Mouse (Mus musculus): Measurements from ENCODE around the gene A430078G23Rik. TPM values are rescaled to one million over a fixed set of nuclear protein-coding genes. Genes with fewer than 3 reads are reported as not detected.
A peak's percentile ranks its signal among the peaks of the same experiment; 100 is the strongest.

The A430078G23Rik gene
- total and polyA plus RNA-seq, 3 experiments, result 2.8 to 3.8 TPM; not detected in 1

DNA sequence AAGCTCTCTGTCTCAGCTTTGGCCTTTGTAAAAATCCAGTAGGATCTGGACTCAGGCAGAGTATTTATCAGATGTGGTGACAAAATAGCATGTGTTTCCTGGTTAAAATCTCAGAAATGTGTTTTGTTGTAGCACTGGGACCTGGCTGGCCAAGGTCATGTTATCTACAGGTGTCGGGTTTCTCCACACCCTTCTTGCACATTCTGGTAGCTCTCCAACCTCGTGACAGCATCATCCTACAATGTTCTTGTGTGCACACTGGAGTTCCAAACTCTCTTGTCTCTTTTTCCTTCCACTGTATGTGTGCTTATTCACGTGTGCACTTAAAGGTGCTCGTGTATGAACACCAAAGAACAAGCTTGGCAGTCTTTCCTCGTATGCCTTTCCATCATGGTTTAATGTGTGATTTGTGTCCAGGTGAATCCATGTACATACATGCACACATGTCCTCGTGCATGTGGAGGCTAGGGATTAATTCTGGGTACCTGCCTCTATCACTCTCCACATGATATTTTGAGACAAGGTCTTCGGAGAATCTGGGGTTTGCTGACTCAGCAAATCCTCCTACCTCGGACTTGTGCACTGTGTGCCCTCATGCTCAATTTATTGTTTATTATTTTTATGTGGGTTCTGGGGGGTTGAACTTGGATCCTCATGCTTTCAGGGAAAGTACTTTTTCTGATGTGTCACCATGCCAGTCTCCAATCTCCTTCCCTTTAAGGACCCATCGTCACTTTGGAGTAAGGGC, 35.5 kb downstream of the A430078G23Rik start:
- no peak overlapping the region for H3K4me3 ChIP-seq (ENCODE audit: control insufficient read depth in 1 of 2, insufficient read depth in 1 of 2, low read depth in 2 of 2, low read length in 2 of 2)
- H3K27me3 ChIP-seq (ENCODE audit: control insufficient read depth in 1 of 2, insufficient read depth in 2 of 2, low read length in 2 of 2), result no peaks in the 10 kb centered on the region
- H3K79me2 ChIP-seq (ENCODE audit: control insufficient read depth, insufficient read depth, low read length, poor library complexity), result no peaks in the 10 kb centered on the region
- H3K9ac ChIP-seq (ENCODE audit: control insufficient read depth, low read depth, low read length, poor library complexity, severe bottlenecking), result no peak overlapping the region
- peaks cover 0 to 7% of the 10 kb centered on the region in 2 experiments; a peak in 1 of 4 replicates for H3K4me1 ChIP-seq (ENCODE audit: control insufficient read depth in 1 of 2, insufficient read depth in 2 of 2, low read length in 2 of 2)
- peak; percentile 92 for TF ChIP-seq MAFK (IDR thresholded peaks at IDR 0.05; ENCODE audit: borderline replicate concordance, low read depth, low read length)
- TF ChIP-seq TAL1 (IDR thresholded peaks at IDR 0.05; ENCODE audit: low read length), result no peak
- peaks cover 0 to 6% of the 10 kb centered on the region in 2 experiments; a peak in 2 of 4 replicates for H3K36me3 ChIP-seq (ENCODE audit: control insufficient read depth in 1 of 2, insufficient read depth in 2 of 2, low read length in 2 of 2)
- H3K27ac ChIP-seq (ENCODE audit: control insufficient read depth, low read depth, low read length), result no peak overlapping the region
- no peaks in the 10 kb centered on the region for H3K9me3 ChIP-seq (replicated peaks; ENCODE audit: insufficient read depth, low read length)
- peak; percentile 24 for DNase-seq (ENCODE audit: low read depth, low spot score)

DNA sequence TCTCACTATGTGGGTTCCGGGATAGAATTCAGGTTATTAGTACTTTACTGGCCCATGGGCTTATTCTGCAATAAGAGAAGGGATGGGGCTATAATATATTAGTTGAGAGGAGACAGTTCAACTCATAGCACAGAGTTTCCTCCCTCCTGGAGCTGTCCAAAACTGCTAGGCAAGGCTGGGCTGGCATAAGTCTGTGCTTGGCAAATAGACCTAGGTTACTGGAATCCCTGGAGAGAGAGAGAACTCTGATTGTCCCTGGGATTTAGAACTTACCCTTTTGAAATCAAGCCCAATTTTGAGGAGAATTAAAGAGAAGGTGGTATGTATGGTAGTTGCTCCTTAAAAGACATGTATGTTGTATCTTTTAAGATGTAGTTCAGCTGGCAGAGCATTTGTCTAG, 36.3 kb downstream of the A430078G23Rik start:
- DNase-seq (ENCODE audit: low read depth, low spot score), result no peak
- H3K9ac ChIP-seq (ENCODE audit: control insufficient read depth, low read depth, low read length, poor library complexity, severe bottlenecking), result no peak overlapping the region
- no peaks in the 10 kb centered on the region for H3K9me3 ChIP-seq (replicated peaks; ENCODE audit: insufficient read depth, low read length)
- TF ChIP-seq GATA1 (IDR thresholded peaks at IDR 0.05; ENCODE audit: low read depth, low read length) (no peak), ZMIZ1 (IDR thresholded peaks at IDR 0.05; ENCODE audit: low read depth, low read length) (no peak), TBP (IDR thresholded peaks at IDR 0.05; ENCODE audit: low read depth, low read length) (no peak), POLR2A (IDR thresholded peaks at IDR 0.05; ENCODE audit: control insufficient read depth in 1 of 2, insufficient read depth in 1 of 2, low read depth in 1 of 2, low read length in 2 of 2, poor library complexity in 1 of 2) (no peak), MYB (IDR thresholded peaks at IDR 0.05; ENCODE audit: low read depth, low read length) (no peak), USF1 (IDR thresholded peaks at IDR 0.05; ENCODE audit: low read depth, low read length) (no peak), USF2 (IDR thresholded peaks at IDR 0.05; ENCODE audit: borderline replicate concordance in 1 of 2, insufficient read depth in 1 of 2, low read depth in 1 of 2, low read length in 2 of 2) (no peak), ELF1 (IDR thresholded peaks at IDR 0.05; ENCODE audit: low read depth, low read length) (no peak), ZKSCAN1 (IDR thresholded peaks at IDR 0.05; ENCODE audit: low read depth, low read length) (no peak), BHLHE40 (IDR thresholded peaks at IDR 0.05; ENCODE audit: borderline replicate concordance, low read depth, low read length) (no peak), TCF12 (IDR thresholded peaks at IDR 0.05; ENCODE audit: low read depth, low read length) (no peak), CTCF (IDR thresholded peaks at IDR 0.05 in 2 of 3, conservative IDR thresholded peaks at IDR 0.05 in 1 of 3; ENCODE audit: control insufficient read depth in 1 of 3, insufficient read depth in 1 of 3, low read depth in 2 of 3, low read length in 3 of 3, poor library complexity in 1 of 3, severe bottlenecking in 1 of 3) (no peak), ZNF384 (IDR thresholded peaks at IDR 0.05; ENCODE audit: low read depth, low read length) (no peak)
- H3K4me1 ChIP-seq (ENCODE audit: control insufficient read depth in 1 of 2, insufficient read depth in 2 of 2, low read length in 2 of 2), result peaks cover 0 to 7% of the 10 kb centered on the region in 2 experiments; a peak in 1 of 4 replicates
- no peak overlapping the region for H3K4me3 ChIP-seq (ENCODE audit: control insufficient read depth in 1 of 2, insufficient read depth in 1 of 2, low read depth in 2 of 2, low read length in 2 of 2)
- no peaks in the 10 kb centered on the region for H3K79me2 ChIP-seq (ENCODE audit: control insufficient read depth, insufficient read depth, low read length, poor library complexity)
- H3K27ac ChIP-seq (ENCODE audit: control insufficient read depth, low read depth, low read length), result no peak overlapping the region
- no peaks in the 10 kb centered on the region for H3K27me3 ChIP-seq (ENCODE audit: control insufficient read depth in 1 of 2, insufficient read depth in 2 of 2, low read length in 2 of 2)
- H3K36me3 ChIP-seq (ENCODE audit: control insufficient read depth in 1 of 2, insufficient read depth in 2 of 2, low read length in 2 of 2), result peaks cover 0 to 6% of the 10 kb centered on the region in 2 experiments; a peak in 2 of 4 replicates
